Mouse (Mus musculus): ENCODE results near the gene Rtl1.

Gene Rtl1

DNA sequence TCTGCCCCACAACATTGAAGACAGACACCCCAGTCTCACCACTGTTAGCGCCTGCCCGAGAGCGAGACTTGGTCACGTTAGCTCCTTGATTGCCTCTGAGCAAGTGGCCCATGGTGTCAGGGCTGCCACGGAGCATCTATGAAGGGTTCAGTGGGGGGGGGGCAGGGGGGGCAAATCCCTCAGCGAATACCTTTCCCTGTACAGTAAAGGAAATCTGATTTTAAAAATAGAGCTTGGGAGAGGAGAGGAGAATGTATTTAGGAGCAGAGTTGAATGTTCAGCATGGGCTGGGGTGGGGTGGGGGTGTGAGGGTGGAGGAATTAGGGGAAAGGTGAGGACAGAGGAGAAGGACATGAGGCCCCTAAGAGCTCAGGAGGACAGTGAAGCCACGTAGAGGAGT is at the start of gene Rtl1:
Rtl1 (minus strand) TSS at position 101 of the 400 bp plus-strand sequence.
- no peak for DNase-seq (ENCODE audit: low read depth, low spot score)

DNA sequence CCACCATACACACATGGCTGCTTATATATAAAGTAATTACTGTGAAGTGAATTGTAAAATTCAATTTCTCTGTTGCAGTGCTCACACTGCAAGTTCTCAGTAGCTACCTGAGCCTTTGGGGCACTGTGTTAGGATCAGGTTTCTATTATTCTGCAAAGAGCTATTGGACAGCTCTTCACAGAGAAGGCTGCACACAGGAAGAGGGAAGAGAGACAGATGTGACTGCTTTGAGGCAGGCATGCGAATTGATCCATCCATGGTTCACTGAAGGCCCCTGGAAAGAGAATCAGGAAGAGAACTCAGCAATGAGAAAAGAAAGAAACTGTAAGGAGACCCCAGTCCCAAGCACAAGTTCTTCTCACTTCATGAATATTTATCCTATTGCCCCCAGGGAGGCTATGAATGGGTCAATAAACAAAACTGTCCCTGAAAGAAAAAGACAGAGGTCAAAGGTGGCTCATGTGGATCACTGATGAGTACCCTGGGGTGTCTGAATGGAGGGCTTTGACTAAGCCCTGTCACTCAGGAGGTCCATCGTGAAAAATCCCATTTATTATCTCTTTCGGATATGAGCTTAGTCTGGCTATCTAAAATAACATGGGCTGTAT is 40.5 kb upstream of the Rtl1 start:
- DNase-seq (ENCODE audit: low read depth, low spot score) = no peak

DNA sequence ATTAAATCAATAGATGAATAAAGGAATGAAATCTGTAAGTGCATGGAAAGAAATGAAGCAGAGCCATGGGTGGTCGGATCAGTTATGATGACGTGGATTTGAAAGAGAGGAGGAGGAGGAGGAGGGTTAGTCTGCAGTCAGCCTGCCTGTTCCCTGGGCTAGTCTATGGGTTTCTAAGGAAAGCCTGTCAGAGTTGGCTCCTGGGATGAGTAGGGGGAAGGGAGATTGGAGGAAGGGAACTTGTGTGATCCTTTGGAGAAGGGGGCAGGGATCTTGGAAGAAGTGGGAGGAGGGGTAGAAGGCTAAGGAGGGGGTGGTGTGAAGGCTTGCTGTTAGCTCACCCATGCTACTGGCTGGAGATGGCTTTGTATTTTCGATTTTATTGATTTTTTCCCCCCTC is 31.9 kb upstream of the Rtl1 start:
- DNase-seq (ENCODE audit: low read depth, low spot score) = no peak

DNA sequence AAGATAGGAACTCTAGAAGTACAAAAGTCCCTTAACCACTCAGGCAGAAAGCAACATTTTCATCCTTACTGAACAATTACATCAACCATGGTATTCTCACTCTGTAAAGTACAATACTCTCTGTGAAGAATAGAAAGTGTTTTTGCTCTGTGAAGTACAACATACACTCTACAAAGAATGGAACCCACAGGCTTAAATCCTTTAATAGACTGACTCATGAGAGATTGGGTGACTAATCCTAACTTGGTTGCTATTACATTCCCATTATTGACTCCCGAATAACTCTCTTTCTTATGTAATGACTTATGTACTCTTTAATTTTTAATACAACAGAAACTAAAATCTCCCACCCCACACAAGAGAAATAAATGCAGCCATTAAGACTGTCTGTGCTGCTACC is 28.8 kb upstream of the Rtl1 start:
- DNase-seq (ENCODE audit: low read depth, low spot score) = no peak

DNA sequence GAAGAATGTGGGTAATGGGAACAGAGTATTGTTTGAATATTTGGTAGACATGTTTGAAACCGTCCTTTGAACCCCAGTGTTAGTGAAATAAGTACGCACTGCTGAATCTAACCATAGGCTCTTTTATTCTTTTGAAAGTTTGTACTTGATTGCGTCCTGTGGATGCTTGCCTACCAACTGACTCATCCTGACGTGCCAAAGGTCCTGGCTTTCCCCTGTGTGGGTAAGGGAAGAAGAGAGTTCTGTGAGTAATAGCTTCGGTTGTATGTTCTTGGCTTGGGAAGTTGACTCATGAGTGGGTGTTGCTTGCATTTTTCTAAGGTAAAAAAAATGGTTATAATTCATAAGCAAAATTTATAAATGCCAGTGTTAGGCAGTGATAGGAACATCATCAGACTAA is 26.8 kb upstream of the Rtl1 start:
- no peak for DNase-seq (ENCODE audit: low read depth, low spot score)

DNA sequence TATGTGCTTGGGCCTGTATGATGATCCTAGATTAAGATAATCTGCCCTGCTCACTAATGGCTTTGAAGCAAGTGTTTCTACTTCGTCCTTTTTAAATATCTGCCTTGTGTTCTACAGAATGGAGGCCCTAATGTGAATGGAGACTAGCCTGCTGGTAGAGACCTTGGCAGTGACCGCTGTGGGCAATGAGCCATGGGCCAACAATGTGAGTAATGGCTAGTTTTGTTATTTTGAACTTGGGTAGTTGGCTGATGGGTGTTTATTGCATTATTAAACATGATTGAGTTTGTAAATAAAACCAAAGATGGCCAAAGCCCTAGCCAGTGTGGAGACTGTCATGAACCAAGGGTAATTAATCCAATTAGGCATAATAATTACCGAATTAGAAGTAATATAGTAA is 20.1 kb upstream of the Rtl1 start:
- DNase-seq (ENCODE audit: low read depth, low spot score) = no peak

DNA sequence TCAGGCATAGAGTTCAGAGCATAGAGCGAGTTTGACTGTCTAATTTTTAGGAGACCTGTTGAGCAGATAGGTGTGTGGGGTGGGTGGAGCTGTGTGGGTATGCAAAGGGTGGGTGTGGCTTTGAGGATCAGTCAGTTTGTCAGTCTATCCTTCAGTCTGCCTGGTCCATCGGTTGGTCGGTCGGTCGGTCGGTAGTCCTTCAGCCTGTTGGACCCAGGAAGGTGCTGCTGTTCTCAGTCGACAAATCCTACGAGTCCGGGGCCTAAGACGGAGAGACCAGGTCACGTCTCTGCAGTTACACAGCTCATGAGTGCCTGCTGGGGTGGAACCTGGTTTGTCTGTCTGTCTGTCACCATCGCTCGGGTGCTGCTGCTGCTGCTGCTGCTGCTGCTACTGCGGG is 17.9 kb upstream of the Rtl1 start:
- no peak for DNase-seq (ENCODE audit: low read depth, low spot score)

DNA sequence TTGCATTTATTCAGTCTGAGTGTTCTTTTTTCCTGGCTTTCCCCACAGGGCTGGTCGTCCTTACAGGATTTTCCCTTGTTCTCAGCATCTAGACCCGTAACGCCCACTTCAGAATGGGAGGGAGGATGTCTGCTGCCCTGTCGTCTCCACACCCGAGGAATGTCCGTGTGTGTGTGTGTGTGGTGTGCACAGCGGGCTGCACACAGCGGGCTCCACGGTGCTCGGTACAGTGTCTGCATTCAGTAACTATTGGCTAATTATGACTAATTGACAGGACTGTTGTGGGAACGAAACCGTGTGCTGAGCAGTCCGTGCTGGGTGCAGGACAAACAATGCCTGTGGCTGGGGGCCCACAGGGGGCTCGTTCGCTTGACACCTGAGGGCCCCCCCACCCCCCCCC is 17.0 kb upstream of the Rtl1 start:
- DNase-seq (ENCODE audit: low read depth, low spot score) = no peak

DNA sequence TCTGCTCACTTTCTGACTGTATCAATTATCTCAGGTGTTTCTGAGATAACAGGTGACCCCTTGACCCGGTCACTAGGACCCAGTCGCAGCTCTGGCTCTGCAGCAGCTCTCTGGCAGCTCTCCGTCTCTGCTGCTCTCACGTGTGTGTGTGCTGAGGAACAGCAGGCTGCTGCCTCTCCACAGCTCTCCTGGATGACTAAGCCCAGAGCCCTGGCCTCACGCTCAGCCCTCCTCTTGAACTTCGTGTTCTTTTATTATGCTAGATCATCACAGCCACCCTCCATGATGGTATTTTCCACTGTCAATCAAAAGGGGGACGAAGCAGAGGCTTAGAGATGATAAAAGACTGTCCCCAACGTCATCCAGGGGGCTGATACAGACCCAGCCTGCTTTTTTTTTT is 15.2 kb upstream of the Rtl1 start:
- no peak for DNase-seq (ENCODE audit: low read depth, low spot score)

DNA sequence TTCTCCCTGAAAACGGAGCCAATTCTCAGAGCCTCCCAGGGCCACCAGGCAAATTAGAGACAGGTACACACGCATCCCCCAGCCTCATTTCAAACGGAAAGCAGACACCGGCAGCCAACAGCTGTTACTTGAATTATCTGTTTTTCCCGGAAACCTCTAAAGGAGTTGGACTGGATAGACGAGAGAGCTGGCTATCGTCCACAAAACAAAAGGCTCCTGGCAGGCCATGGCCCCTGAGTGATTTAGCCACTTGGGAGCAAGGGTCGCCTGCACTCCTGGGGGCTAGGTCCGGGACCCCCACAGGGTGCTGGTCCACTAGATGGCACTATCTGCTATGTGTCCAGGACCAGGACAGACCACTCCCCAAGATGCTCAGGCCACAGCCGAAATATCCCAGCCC is 14.3 kb upstream of the Rtl1 start:
- DNase-seq (ENCODE audit: low read depth, low spot score) = no peak

DNA sequence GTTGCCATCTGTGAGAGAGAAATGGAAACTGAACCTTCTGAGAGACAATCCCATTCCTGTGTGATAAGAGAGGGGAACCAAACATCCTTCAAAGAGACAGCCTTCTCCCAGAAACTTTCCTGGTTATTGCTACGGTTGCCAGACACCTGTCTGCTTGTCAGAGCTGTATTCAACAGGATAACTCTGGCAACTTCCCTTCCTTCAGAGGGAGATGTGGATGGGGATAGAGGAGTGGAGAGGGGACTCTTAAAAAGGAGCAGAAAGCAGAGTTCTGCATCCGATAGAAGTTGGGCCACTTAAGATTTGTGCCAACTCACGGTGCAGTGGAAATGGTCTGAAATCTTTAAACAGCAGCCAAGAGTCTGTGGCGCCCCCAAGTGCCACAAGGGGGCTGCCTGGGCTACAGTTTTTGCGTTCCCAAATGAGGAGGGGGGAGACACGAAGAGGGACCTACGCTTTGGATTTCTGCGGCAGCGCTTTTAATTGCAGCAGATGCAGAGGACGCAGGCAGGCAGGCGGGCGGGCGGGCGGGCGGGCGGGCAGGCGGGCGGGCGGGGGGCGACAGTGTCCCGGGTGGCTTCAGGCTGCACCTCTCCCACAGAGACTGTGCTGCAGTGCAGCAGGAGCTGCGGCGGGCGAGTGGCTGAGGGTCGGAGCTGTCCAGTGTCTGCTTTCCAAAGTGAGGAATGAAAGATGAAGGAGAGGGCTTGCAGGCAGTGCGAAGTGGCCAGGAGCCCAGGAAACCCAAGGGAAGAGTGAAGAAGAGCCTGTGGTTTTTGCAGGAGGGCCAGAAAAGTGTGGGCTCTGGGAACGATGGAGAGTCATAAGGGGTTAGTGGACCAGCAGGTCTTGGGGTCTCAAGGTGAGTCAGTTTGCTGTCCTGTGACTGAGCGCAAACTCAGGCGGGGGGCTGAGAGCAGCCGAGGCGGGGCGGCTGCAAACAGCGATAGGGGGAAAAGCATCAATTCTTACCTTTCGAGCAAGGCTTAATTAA is 12.6 kb upstream of the Rtl1 start:
- no peak for DNase-seq (ENCODE audit: low read depth, low spot score)

DNA sequence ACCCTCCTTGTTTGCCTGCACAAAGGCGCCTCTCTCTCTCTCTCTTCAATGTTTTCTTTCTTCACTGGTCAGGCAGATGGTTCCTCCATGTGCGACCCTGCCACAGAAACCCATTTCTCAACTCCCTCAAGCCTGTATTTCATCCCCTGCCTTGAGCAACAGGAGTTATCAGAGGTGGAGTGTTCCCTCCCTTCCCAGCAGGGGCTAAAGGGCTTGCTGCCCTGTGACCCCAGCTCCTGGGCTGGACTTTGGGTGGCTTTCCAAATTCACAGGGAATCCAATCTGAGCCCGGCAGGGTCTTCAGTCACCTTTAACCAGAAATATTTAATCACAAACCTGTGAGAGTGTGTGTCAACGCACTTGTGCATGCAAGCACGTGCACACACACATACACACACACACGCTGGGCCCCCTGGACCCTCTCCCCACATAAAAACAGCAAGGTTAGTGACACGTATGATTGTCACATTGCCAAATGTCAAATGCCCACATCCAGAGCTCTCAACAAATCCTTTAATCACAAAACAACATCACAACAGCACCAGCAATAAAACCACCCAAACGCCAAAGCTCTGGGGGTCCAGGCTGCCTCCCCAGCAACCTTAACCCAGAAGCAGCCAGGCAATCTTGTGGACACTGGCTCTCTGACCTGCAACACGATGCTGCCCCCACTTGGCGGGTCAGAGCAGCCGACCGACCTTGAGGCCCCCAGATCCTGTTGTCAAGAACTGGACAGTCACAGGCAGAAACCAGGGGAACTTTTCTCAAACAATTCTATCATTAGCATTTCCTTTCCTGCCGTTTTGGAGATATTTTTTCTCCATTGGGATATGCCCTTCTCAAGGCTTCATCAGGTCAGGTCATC is 8.7 kb upstream of the Rtl1 start:
- no peak for DNase-seq (ENCODE audit: low read depth, low spot score)

DNA sequence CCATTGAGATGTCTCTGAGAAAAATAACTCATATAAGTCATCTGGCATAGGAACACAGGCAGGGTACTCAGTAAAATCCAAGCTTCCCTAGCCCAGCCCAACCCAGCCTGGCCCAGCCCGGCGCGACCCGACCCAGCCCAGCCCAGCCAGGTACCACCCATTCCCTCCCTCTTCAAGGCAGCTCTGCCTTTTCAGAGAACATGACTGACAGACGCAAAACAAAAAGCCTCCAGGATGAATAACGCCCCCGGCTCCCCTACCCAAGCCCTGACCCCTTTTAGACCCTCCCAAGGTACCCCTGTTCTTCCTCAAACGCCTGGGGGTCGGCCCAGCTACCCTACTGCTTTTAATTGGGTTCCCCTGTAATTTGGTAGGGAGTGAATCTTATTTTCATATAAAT is 7.8 kb upstream of the Rtl1 start:
- no peak for DNase-seq (ENCODE audit: low read depth, low spot score)

DNA sequence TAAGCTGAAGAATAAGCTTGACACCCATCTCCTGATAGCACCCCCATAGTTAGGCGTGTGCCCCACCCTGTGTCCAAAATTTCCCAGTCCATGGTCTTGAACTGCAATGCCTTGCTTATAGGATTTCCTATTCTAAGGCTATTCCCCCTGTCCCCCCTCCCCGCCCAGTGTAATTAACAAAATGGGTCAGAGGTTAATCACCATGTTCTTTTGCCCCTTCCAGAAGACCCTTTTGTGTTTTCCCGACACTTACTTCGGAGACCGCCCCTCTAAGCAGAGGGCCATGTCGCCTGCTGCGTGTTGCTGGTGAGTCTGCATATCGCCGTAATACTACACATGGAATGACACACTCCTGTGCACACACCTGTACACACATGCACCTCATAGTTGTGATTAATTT is 7.1 kb upstream of the Rtl1 start:
- no peak for DNase-seq (ENCODE audit: low read depth, low spot score)

DNA sequence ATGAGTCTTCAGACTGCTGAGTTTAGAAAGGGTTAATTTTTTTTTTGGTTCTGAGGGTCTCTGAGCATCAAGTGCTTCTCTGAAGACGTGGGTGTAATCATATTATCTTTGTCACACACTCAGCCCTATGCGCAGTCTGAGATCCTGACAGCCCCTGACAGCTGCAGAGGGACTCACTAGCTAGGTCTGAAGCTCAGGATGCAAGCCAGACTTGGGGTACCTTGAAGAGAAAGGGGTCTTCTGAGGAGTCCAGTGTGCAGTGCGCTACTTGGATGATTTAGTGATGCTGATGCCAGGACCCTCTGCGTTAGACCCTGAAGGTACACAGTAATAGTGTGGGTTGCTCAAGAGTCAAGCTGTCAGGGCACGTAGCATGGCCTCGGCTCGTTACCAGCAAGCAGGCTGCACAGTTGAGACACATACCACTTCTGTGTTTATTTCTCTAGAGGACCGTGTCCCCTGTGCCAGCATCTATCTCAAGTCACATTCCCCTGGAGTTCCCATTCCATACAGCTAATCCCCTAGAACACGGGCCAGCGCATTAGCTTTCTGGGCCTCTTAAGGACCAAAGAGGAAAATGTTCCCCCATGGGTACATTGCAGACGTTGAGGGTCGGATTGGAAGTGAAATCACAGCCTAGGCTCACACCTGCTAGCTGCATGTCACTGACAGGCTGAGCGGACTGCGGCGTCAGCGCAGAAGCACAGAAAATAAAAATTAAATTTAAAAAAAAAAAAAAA is 5.0 kb upstream of the Rtl1 start:
- DNase-seq (ENCODE audit: low read depth, low spot score) = no peak

DNA sequence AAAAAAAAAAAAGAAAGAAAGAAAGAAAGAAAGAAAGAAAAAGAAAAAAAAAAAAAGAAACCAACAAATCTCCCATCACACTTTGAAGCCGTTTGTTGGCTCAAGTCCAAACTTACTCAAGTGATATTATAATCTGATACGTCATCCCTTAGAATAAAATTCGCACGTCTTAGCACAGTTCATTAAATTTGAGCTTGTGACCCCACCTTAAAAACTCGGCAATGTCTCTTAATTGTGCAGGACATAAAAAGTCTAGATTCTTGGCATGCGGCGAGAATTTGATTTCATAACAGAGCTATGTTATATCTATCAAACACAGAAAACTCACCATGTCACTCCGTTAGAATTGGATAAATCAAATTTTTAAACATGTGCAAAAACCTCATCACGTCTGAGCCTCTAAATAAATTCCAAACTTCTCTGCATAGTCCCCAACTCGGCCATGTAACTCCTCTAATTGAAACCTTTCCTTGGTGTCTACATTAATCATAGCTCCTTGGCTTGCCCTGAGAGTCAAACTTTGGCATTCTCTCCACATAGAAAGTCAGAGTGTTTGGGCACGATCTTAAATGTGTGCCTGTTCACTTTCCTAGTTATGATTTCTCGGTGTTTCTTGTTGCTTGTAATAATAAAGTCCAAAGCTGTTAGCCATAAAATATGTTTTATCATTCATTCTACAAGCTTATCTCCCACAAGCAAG is 1.4 kb downstream of the Rtl1 start:
- no peak for DNase-seq (ENCODE audit: low read depth, low spot score)

DNA sequence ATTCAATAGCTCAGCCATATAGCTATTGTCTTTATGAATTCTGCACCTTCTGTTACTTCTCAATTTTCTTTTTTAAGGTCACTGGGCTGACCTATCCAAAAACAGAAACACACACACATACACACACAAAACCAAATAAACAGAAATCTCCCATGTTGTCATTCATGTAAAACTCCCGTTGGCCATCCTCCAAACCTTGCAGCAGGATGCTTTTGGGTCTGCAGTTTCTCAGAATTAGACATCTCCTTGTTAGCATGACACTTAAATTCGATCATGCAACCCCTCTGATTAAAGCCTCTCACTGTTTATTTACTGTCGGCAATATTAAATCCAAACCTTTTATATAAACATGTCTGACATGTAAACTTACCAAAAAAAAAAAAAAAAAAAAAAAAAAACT is 3.4 kb downstream of the Rtl1 start:
- no peak for DNase-seq (ENCODE audit: low read depth, low spot score)

DNA sequence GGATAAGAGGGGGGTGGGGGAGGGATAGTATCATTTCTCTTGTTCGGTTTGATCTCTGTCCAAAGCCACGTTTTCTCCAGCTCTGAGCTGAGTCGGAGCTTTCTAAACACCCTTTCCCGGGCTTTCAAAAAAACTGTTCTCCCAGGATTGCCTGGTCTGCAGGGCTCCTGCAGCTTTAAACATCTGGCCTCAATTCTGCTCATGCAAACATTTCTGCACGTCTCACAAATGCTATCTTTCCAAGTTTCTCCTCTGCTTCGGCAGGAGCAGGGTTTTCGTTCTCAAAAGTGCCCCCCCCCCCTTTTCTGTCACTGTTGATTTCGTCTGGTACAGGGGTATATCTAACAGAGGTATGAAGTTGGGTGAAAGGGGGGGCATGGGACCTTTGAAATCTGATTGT is 3.9 kb downstream of the Rtl1 start:
- no peak for DNase-seq (ENCODE audit: low read depth, low spot score)

DNA sequence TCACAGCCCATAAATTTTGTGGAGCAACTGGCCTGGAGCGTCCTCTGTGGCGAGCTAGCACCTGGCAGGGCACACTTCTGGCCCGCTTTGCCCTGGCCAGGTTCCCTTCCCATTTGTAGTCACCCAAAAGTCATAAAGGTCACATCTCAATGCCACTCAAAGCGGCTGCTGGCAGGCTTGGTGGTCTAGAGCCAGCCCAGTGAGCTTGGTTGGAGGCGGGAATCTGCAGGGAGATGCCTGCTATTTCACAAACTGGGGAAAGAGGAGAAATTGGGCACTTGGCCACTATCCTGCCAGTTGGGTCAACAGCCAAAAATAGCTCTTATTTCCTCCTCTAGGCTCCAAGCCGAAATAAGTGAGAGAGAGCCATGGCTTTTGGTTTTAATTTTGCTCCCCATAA is 4.4 kb downstream of the Rtl1 start:
- DNase-seq (ENCODE audit: low read depth, low spot score) = no peak

DNA sequence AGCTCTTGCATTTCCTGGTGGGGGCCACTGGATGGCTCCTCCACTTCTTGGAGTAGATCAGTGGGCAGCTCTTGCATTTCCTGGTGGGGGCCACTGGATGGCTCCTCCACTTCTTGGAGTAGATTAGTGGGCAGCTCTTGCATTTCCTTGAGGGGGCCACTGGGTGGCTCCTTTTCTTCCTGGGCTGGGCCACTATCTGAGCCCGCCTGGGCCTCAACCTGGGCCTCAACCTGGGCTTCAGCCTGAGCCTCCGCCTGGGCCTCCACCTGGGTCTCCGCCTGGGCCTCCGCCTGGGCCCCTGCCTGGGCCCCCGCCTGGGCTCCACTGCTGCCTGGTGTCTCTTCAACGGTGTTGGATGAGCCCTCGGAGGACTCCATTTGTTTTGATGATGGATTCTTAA is 5.2 kb downstream of the Rtl1 start:
- DNase-seq (ENCODE audit: low read depth, low spot score) = no peak

DNA sequence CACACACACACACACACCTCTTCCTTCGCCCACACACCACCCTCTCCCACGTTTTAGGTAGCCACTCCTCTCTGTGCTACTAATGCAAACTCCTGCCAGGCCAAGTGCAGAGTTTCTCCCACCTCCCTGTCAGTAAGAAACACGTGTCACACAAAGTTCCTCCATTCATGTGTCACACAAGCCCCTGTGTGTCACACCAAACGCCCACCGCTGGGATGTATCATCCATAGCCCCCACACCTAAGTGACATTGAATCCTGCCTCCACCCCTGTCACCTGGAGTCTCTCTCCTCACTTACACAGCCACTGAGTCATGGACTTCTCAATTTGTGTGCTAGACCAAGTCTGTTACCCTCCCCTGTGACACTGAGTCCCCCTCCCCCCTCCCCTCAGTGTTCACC is 17.9 kb downstream of the Rtl1 start:
- no peak for DNase-seq (ENCODE audit: low read depth, low spot score)

Measured in CD4-positive helper T cell, adult 2 months (primary cell).